Mouse (Mus musculus): ENCODE results near the gene Gm20854. TPM values are rescaled to one million over a fixed set of nuclear protein-coding genes. Genes with fewer than 3 reads are reported as not detected.
"Not testable (repeated sequence)": the region's sequence is repeated elsewhere in the genome, so short reads cannot be mapped to it uniquely, and the experiment has no call there.

Gm20854 gene
- not detected in 2 replicates for polyA plus RNA-seq (2015; fragmentation: Nextera tagmentation; extraction: Ambion mirVana)

GRCm38 (mm10) chrY:85530808-85531207 is at the start of gene Gm20854:
Gene Gm20854, minus strand, starts transcription at chrY:85530908.
- WGBS: no CpG with 5 or more reads among the region's 6 CpGs
- not testable (repeated sequence) for H3K27me3 ChIP-seq; ATAC-seq (ENCODE audit: insufficient number of reproducible peaks, low FRiP score, low TSS enrichment, low read depth)

More at GRCm38 (mm10) chrY:85530808-85531207, at the start of gene Gm20854:
- H3K4me2 ChIP-seq, H3K9me3 ChIP-seq, H3K9ac ChIP-seq, H3K4me3 ChIP-seq, H3K4me1 ChIP-seq, H3K27ac ChIP-seq, H3K36me3 ChIP-seq: not testable (repeated sequence)
